Mouse (Mus musculus) thymus, postnatal 36 days (tissue): ENCODE data around the gene Rnf39.
A peak's percentile ranks its signal among the peaks of the same experiment; 100 is the strongest.

Experiments used
- DNase-seq, 2 experiments: peaks; one replicate each; pipeline ENCODE4 v3.0.0; 2022; ENCODE audit warnings: mixed read lengths in 2 of 2

The Rnf39 gene

GRCm38 (mm10) chr17:36943691-36944090 is 973 bp downstream of the Rnf39 start:
- DNase-seq, result no peak

GRCm38 (mm10) chr17:36944121-36944775 is 1.5 kb downstream of the Rnf39 start:
- DNase-seq, result peak; percentile 55 to 76

DNA sequence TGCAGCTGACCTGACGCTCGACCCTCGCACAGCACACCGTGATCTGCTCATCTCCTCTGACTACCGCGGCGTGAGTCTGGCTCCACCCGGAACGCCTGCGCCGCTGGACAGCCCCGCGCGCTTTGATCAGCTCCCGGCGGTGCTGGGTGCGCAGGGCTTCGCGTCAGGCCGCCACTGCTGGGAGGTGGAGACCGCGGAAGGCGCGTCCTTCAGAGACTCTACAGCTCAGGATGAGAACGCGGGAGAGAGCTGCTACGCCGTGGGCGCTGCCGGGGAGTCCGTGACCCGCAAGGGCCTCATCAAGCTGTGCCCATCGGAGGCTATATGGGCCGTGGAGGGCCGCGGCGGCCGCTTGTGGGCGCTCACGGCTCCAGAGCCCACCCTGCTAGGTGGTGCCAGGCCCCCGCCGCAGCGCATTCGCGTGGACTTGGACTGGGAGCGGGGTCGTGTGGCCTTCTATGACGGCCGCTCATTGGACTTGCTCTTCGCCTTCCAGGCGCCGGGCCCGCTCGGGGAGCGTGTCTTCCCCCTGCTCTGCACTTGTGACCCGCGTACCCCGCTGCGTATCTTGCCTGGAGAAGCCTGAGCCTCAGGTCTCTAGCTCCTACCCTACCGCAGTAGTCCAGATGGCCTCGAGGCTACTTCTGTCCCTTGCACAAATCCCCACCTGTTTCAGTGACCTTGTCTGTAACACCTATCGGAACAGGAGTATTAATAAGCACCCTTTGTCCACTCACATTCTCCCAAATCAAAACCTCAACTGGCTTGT is 4.5 kb downstream of the Rnf39 start:
- peak; percentile 31 to 43 for DNase-seq

- no peak for DNase-seq
These were observed 5.6 kb downstream of the Rnf39 start for GRCm38 (mm10) chr17:36948286-36948685.

- DNase-seq, result no peak
These were observed 6.5 kb downstream of the Rnf39 start for GRCm38 (mm10) chr17:36949265-36949664.

- DNase-seq, result peak; percentile 92 to 95
These were observed 8.5 kb downstream of the Rnf39 start, which contains the start of gene Ppp1r11 for GRCm38 (mm10) chr17:36950981-36951947. TSS of gene Ppp1r11 (minus strand) at chr17:36951741.

GRCm38 (mm10) chr17:36952631-36953030 is 9.9 kb downstream of the Rnf39 start:
- peak in 1 of 2 experiments; percentile 7 for DNase-seq

GRCm38 (mm10) chr17:36953062-36953461 is 10.3 kb downstream of the Rnf39 start:
- DNase-seq, result no peak

GRCm38 (mm10) chr17:36957999-36958743 is 15.5 kb downstream of the Rnf39 start, which contains the start of the genes Znrd1 and Znrd1as:
TSS of gene Znrd1 (minus strand) at chr17:36958559.
TSS of gene Znrd1as (plus strand) at chr17:36958592.
- DNase-seq, result peak; percentile 85 to 88

GRCm38 (mm10) chr17:36958884-36959283 is 16.2 kb downstream of the Rnf39 start:
- peak in 1 of 2 experiments; percentile 9 for DNase-seq

DNA sequence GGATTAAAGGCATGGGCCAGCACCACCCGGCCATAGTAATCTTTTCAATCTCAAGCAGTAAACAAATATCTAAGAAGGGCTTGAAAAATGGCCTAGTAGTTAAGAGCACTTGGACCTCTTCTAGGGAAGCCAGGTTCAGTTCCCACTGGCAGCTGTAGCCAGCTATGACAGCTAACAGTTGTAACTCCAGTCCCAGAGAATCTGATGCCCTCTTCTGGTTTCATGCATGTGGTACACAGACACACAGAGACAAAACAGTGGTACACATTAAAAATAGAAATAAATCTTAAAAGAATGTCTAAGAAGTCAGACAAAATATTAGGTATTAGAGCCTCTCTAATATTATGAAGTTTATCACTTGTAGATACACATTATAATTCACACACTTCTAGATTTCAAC is 18.4 kb downstream of the Rnf39 start:
- no peak for DNase-seq

DNA sequence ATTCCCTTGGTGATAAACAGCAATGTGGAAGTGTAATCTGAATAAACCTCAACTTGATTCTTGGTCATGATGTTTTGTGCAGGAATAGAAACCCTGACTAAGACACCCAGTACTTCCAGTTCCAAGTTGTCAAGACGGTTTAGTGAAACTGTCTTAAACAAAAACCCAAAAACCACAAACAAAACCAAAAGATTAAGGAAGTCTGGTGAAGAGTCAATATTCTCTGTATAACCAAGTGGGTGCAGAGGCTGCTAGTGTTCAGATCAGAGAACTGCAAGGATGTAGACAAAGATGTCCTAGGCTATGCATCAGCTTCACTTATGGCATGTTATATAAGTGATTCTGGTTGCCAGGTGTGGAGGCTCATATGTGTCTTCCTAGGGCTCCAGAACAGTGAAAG is 24.2 kb downstream of the Rnf39 start:
- no peak for DNase-seq

GRCm38 (mm10) chr17:36970316-36970890 is 27.7 kb downstream of the Rnf39 start:
- DNase-seq, result no peak

- DNase-seq, result no peak
These were observed 28.6 kb downstream of the Rnf39 start for GRCm38 (mm10) chr17:36971172-36971850.

GRCm38 (mm10) chr17:36972791-36973190 is 30.1 kb downstream of the Rnf39 start:
- DNase-seq, result peak; percentile 29 to 39

DNA sequence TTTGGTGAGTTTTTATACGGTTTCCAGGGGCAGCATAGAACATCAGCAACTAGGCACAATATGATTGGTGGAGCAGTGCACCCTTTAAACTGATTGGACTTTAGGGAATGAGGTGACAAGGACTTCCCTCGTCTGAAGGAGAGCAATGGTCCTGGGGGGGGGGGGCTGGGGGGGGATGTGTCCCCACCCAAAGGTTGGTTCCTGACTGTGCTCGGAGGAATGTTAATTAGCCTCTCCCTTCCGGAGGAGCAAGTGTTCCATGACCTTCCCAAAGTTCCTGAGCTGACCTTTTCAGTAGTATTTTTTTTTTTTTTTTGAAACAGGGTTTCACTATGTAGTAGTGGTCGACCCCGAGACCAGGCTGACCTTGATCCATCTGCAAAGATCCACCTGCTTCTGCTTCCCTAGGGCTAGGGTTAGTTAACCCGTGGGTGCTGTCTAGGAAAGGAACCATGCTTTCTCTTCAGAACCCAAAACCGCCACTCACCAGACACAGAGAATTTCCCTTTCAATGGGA is 30.6 kb downstream of the Rnf39 start:
- DNase-seq, result no peak

DNA sequence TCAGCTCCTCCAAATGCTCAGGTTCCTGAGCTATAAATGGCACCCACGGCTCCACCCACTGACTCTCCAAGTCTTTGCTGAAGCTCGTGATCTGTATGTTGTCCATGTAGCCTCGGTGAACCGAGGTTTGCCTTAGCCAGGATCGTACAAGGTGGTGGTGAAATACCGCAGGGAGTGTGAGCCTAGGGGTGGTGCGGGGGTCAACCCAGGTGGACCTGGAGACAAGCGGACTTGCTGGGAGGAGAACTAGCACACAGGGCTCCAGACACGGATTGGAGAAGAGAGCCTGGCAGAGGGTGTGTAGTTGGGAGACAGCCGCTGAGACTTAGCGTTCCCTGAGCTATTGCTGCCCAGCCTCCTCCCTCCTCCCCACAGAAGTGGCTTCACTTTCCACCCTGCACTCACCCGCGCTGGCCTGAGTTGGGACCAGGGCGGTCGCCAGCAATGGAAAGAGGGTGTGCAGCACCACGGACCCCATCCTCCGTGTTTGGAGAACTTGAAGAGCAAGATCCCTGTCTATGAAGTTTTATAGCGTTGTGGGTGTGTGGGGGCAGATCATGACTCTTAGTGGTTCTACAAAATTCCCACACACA is 38.6 kb downstream of the Rnf39 start, which contains the start of gene 2410137M14Rik:
2410137M14Rik (minus strand) TSS at position 17 of the 593 bp plus-strand sequence.
- no peak for DNase-seq

DNA sequence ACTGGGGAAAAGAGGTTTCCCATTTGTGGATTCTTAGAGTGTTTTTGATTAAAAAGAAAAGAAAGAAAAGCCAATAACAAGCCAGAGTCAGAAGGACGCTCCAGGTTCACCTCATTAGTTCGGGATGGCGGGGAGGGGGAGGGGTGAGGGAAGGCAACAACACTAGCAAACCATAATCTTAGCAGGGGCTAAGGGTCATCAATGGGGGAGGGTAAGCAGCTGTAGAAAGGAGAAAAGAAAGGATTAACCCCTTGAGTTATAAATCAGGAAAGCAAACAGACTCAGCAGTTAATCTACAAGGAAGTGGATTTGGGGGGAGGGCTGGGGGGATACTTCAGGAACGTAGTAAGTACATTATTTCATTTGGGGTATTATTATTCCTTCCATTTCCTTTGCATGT is 39.1 kb downstream of the Rnf39 start:
- no peak for DNase-seq

DNA sequence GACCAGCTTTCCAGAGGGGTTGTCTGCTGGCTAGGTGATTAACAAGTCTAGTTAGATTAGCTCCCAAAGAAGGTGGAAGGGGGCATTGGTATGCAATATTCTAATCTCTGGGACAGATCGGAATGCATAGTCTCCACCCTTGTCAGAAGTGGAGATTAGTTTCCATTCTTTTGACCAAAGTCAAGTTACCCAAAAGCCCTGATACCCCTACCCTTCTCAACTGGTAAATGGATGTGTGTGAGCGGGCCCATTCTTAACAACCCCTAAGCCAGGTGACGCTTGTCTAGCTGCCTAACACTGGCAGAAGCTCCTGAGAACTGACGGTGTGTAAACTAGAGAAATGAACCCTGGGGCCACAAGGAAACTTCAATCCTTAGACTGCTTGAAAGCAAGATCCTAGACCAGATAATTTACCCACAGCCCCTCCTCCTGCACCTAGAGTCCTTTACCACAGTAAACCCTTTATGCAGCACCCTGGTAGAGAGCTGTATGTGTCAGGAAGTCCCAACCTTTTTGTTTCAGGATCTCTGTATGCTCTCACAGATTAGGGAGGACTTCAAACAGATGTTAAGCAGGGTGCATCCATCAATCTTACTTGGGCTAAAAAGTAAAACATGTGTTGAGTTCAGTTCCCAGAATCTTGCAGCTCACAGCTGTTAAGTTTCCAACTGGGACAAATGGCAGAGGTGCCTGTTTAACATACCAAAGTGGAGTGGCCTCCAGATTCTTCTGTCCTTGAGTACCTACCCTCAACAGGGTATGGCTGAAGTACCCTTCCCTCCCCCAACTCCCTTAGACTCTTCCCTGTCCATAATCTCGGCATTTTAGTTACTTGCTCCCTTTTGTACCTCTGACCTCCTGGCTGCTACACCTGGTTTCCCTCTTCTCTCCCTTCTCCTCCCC is 39.8 kb downstream of the Rnf39 start:
- no peak for DNase-seq
